Mouse (Mus musculus): ENCODE measurements at regions not wholly inside any gene's neighbourhood (a gene's known extent, or its start where the extent isn't known, plus 50 kb on each side); places are given as distances from the start of the nearest gene placed in this dataset.

DNA sequence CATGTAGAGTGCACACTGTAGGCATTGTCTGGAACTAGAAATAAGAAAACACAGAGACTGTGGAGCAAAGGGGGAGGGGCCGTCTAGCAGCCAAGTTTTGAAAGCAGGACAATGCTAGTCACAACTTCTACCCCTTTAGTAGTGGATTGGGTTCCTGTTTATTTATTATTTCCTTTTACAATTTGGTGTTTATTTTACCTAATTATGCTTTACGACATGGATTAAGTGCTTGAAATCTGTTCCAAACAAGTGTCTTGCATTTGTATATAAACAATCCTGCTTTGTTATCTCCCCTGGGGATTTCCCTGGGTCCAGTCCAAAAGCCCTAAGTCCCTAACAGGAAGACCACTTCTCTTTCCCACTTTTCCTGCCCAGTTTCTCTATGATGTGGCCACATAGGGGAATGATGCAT, 627.9 kb downstream of the Adgrl2 start:
- DNase-seq (ENCODE audit: extremely low spot score in 1 of 2, low spot score in 1 of 2) = no peak

DNA sequence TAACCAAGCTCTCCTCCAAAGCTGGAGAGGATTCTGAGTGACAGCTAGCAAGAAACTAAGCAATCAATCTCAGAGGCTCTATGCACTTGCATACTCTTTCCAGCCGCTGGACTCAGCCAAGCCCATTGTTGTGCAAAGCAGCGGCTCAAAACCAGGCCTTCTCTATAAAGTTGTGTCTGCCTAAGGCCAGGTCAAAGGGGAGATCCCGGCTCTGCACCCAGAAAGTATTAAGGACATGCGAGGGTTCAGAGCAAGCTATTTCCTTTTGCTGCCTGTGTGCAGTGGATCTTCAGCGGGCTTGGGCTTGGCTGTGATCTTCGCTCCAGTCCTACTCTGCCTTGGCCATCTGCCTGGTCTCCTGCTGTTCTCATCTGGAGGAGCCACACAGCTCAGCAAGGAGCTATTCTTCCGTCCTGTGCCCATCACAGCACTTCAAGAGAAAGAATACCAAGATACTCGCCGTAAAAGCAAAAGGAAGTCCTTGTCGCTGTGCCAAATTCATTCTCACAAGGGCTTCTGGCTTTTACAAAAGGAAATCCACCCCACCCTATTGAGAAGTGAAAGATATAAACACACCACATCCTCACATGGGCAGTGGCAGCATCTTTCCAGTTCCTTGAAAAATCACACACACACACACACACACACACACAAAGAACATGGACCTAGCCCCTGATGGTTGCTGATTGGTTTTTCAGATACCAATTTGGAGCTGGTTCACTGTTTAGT, 646.6 kb downstream of the Adgrl2 start:
- peak in 1 of 2 experiments; percentile 13 for DNase-seq (ENCODE audit: extremely low spot score in 1 of 2, low spot score in 1 of 2)

DNA sequence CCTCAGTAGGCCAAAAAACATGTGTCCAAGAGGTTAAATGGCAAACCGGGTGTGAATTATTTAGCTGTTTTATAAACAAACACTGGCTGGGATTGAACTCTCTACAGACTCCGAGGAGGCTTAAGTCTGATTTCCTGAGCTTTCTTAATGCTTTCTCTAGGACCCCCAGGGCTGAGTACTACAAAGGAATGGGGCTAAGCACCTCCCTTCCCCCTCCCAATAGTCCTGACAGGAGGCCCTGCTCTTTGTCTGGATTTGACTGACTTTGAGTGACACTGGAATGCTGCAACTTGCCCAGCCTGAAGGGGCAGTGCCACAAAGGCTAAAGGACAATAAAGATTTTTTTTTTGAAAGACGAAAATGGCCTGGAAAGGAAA, 647.1 kb downstream of the Adgrl2 start:
- DNase-seq (ENCODE audit: extremely low spot score in 1 of 2, low spot score in 1 of 2) = no peak

DNA sequence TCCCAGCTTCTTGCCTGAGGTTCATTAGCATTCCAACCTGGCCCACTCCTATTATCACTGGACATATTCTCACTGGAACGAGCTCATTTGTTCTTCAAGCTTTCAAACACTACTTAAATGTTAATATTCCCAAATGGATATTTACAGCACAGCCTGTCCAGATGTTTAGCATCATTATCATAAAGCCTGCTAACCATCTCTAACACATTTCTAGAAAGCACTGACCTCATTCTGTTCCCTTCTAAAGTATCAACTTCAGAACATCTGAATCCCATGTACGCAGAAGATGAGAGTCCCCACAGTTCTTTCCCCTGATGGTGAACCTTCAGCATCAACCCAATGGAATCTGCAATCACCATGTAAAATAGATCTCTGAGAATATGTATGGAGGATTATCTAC, 651.1 kb downstream of the Adgrl2 start:
- no peak for DNase-seq (ENCODE audit: extremely low spot score in 1 of 2, low spot score in 1 of 2)

DNA sequence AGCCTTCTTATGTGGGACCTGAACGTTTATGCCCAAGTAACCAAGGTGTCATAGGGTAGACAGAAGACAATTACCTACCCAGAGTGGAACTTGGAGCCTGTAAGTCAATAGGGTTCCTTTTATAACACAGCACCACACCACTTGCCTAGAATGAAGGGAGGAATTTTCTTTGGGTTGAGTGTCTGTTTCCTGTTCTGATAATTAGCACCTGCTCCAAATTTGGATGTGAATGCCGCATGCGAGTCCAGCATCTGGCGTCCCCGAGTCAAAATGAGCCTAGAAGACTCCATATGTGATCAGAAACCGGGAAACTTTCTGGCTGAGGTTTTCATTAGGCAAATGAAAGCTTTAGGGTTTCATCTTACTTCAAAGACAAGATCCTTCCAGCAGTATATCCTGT, 653.7 kb downstream of the Adgrl2 start:
- DNase-seq (ENCODE audit: extremely low spot score in 1 of 2, low spot score in 1 of 2) = no peak

DNA sequence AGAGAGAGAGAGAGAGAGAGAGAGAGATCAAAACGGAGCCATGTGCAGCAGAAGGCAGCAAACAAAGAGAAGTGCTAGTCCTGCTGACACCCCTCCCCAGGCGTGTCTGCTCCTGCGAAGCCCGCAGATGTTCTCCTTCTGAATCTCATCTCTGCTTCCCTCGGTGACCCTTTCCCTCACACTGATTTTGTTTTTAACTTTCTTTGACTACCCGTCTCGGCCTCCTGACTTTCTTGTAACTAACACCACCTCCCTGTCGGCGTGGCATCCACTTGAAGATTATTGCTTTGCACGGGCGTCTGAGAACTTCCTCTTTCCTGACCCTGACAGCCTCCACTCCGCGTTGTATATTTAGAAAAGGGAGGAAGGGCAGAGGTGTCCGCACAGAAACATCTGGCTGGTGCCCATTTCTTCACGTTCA, 654.3 kb downstream of the Adgrl2 start:
- DNase-seq (ENCODE audit: extremely low spot score in 1 of 2, low spot score in 1 of 2) = no peak

DNA sequence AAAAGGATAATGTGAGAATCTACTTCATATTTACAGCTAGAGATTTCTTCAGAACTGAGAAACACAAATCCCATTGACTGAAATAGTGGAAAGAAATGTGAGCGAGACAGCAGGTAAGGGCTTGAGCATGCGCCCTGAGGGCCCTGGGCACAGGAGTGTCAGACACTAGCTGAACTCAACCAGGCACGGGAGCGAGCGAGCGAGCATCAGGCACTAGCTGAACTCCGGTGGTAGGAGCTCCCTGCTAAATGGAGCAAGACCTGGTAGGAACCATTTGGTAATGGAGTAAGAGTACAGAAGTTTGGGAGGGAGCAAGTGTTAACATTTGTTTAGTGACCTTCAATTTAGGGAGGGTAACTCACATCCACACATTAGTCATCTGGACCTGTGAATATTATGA, 654.7 kb downstream of the Adgrl2 start:
- DNase-seq (ENCODE audit: extremely low spot score in 1 of 2, low spot score in 1 of 2) = no peak

DNA sequence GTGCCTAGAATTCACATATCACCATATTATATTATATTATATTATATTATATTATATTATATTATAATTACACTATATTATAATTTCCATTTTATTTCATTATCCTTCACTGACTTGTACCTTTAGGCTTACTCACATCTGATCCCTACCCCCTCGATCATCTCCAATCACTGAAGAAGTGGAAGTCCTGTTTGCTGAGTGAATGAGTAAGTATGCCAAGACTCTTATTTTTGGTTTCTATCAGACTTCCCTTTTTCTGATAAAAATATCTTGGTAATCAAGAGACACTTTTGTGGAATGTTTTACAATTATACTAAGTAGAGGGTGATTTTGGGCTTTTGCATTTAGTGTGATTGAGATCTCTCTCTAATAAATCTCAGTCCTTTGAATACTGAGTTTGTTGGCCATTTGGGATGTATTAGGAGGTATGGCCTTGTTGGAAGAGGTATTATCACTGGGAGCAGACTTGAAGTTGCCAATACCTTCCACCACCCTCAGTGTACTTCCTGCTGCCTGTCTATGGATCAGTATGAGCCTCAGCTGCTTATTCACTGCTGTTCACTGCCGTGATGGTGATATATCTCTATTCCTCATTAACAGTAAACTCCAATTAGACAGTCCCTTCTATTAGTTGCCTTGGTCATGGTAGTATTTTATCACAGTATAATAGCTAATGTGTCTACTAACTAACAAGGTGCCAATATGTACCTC, 665.3 kb downstream of the Adgrl2 start:
- DNase-seq (ENCODE audit: extremely low spot score in 1 of 2, low spot score in 1 of 2) = no peak

DNA sequence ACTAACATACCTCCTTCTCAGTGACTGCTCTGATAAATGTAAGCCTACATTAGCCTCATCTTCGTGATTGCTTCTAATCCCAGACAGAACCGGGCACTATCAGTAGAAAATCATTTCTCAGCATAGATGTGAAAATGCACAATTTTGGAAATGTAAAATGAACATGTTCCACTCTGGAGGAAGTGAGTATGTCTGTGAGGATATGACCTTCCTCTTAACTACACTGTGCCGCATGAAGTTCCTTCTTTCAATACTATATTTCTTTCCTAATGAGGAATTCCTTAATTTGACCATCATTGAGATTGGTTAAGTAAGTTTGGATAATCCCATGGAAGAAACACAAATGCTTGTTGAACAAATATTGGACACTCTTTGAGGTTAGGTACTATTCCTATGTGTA, 668.5 kb downstream of the Adgrl2 start:
- DNase-seq (ENCODE audit: extremely low spot score in 1 of 2, low spot score in 1 of 2) = no peak

DNA sequence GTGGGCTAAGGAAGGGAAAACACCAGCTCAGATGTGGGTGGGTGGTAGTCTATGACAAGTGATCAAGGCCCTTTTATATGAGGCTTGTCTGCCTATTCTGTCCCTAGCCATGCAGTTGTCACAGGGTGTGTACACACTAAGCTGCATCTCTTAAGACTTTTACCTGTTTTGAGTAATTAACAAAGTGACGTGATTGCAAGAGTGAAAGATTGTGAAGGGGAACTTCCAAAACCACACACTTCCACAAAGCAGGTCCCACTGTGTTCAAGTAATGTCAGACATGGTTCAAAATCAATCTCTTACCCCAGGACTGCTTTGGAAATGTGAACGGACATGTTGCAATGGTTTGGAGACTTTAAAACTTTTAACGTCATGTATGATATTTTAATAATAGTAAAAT, 674.2 kb downstream of the Adgrl2 start:
- no peak for DNase-seq (ENCODE audit: extremely low spot score in 1 of 2, low spot score in 1 of 2)

DNA sequence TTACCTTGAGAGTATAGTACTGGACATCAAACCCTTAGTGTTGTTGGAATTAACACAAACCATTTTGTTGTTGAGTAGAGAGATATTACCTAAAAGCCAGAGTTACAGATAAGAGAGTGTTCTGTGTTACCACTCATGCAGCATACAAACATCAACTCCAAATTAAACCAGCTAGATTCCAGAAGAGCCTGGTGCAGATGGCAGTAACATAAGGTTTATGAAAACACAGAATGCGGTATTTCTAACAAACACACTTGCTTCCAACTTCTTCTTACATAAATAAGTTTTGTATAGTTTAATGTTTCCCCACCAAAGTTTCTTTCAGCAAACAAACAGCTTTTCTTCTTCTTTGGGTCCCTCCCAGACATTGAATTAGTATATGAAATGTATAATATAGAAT, 675.1 kb downstream of the Adgrl2 start:
- DNase-seq (ENCODE audit: extremely low spot score in 1 of 2, low spot score in 1 of 2) = no peak

DNA sequence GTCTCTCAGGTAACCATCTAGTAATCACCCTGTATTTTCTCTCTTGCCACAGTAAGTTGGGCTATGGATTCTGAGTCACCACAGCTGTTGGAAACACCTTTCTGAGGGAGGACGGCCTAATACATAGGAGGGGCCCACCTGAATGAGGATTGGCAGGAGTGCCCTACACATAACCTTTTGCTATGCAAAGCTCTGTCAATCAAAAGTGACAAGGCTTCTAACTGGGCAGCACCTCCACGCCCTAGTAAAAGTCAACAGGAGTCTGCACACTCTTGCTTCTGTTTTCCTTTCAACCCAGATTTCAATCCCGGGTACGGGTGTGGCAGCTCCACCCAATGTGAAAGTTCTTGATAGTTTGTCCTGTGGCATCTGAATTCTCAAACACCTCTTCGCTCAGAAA, 694.8 kb downstream of the Adgrl2 start:
- no peak for DNase-seq (ENCODE audit: extremely low spot score in 1 of 2, low spot score in 1 of 2)

DNA sequence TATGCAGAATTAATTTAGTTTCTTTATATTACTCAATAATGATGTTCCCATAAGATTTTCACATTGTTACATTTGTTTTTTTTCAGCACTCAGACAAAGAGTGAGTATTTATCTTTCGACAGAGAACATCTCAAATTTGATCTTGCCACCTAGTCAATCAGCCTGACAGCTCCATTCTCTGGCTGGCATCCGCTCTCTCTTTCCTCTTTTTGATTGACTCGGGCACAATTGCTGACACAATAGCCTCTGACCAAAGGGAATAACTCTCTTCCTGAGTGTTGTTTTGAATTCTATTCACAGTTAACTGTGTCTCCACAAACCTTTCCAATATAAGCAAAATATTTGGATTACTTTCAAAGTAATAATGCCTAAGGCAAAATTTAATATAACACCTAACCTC, 711.4 kb downstream of the Adgrl2 start:
- no peak for DNase-seq (ENCODE audit: extremely low spot score in 1 of 2, low spot score in 1 of 2)

DNA sequence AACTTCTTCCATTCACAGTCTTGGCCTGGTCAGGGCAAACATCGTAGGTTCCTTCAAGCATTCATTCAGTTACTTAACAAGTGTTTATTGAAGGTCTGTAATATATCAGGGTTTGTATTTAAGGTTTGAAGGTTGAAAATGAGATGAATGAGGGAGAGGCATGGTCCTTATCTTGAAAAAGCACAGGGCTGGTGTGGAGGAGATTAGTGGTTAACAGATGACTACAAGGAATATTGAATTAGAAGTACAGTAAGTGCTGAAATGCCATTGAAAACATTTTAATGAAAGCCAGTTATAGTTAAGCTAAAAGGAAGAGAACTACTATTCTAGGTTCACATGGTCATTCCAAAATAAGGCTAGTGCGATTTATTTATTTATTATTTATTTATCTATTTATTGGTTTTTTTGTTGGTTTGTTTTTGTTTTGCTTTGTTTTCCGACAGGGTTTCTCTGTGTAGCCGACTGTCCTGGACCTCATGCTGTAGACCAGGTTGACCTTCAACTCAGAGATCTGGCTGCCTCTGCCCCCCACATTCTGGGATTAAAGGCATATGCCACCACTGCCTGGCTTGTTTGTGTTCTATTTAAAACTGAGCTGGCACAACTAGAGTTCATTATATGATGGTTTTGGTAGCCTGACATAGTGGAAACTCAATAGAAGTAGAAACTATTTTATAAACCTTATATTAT, 718.1 kb downstream of the Adgrl2 start:
- DNase-seq (ENCODE audit: extremely low spot score in 1 of 2, low spot score in 1 of 2) = no peak

DNA sequence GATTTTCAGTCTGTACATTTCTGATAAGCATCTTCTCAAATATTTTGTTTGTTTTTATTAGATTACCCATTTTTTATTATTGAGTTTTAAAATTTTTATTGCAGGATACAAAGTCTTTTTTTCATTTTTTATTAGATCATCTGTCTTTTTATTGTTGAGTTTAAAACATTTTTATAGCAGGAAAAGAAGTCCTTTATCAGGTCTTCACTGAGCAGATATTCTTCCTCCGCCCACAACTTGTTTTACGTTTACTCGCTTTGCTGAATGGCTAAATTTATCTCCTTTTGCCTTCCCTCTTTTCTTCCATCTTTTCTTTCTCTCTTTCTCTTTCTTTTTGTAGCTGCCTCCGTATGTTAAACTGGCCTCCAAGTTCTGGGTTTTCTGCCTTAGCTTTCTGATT, 721.5 kb downstream of the Adgrl2 start:
- no peak for DNase-seq (ENCODE audit: extremely low spot score in 1 of 2, low spot score in 1 of 2)

DNA sequence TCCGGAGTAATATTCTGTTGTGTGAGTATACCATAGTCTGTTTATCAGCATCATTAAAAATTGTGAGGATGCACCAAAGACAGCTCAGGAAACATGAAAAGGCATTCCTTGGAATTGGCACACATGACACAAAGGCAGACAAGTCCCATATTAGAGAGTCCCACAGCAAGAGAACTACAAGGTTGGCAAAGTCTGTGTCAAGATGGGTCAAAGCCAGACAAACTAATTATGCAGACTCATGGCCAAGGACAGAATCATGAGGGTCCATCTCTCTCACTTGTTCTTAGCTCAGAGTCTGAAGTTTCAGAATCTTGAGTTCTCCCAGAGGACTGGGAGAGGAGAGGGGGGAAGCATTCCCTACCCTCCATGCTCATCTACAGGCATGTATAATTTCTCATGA, 731.1 kb downstream of the Adgrl2 start:
- no peak for DNase-seq (ENCODE audit: extremely low spot score in 1 of 2, low spot score in 1 of 2)

DNA sequence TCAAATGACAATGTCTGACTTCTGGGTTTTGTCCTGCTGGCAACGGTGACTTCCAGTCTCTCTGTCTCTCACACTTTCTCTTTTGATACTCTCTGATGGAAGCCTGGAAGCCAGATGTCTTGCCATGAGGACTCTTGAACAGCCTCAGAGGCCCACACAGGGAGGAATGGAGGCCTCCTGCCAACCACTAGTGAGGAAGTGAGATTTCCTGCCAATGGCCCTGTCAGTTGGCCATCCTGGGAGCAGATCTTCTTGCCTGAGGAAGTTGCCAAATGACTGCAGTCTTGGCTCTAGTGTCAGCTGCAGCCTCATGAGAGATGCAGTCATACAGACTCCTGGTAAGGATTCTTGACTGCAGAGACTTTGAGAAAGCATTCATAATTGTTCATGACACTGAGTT, 741.7 kb downstream of the Adgrl2 start:
- DNase-seq (ENCODE audit: extremely low spot score in 1 of 2, low spot score in 1 of 2) = peak in 1 of 2 experiments; percentile 4

DNA sequence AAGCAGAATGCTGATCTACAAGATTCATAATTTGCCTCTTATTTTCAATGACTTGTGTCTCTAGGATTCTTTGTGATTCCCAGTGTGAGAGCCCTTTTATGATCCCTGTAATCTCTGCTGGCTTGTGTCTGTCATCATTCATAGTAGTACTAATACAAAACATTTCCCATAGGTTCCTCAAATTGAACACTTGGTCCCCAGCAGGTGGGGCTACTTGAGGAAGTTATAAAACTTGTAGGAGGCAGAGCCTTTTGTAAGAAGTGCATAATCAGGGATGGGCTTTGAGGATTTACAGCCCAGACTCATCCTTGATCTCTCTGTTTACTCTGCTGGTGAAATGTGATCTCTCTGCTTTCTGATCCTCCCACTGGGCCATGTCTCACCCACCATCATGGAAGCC, 743.6 kb downstream of the Adgrl2 start:
- DNase-seq (ENCODE audit: extremely low spot score in 1 of 2, low spot score in 1 of 2) = no peak

DNA sequence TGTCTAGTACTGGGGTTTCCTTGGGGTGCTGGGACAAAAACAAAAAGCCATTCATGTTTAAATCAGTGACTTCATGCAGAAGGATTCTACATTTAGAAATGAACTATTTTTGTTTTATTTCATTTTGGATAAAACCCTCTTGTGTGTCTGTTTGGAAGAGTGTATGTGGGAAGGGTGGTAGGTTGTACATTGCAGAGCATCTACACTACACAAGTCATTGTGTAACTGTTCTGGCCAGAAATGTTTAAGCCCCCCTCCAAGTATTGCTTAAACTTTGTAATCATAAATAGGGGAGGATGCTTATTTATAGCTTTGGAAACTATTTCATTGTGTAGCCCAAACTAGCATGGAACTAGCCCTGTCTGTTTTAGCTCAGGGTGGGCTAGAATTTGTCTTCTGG, 752.3 kb downstream of the Adgrl2 start:
- no peak for DNase-seq (ENCODE audit: extremely low spot score in 1 of 2, low spot score in 1 of 2)

DNA sequence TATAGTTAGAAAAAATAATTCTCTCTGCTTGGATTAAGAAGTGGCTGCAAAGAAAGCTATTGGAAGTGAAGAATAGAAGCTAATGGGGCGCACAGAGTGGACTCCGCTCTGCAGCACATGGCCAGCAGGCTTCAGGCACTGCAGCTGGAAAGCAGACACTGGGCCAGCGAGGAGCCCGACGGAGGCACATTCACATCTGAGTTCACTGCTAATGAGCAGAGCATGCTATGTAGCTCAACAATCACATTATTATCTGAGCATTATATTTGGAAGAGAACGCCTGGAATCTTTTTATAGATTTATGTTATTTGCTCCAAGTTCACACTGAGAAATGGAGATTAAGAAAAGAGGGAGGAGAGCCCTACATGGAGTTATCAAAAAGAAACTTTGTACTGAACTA, 752.8 kb downstream of the Adgrl2 start:
- DNase-seq (ENCODE audit: extremely low spot score in 1 of 2, low spot score in 1 of 2) = no peak

DNA sequence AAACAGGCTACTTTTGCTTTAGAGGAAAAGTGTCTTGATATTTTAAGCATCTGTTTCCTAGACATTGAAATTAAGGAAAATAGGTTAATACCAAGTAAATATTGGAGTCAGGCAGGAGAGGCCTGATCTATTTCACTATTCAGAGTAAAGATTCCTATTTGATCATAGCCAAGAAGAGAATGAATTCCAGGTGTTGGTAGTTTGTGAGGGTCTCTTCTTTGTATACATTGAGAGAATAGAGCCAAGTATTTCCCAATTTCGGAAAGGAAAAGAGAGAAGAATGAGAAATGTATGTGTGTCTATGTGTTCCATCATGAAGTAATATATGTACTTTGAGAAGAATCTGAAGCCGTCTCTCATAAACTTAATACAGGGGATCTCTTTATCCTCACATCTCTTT, 756.7 kb downstream of the Adgrl2 start:
- no peak for DNase-seq (ENCODE audit: extremely low spot score in 1 of 2, low spot score in 1 of 2)

DNA sequence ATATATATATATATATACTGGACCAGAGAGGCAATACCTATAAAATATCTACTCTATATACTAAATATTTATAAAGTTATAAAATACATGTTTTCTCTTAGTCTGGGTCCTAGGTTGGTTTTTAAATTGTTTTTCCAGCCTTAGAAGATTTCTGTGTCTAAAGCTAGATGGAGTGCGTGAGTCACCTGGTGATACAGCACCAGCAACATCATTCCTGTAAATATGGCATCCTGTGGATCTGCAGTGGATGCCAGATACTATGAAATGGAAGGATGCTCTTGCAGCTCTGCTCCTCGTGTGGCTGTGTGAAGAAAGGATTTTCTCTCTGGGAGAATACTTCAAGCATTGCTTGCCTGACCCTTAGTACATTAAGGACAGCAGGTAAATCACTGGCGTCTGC, 761.2 kb downstream of the Adgrl2 start:
- DNase-seq (ENCODE audit: extremely low spot score in 1 of 2, low spot score in 1 of 2) = no peak

Data from layer of hippocampus, postnatal 25 days (tissue).